Mouse (Mus musculus): ENCODE results near the gene B3galt6. TPM values are rescaled to one million over a fixed set of nuclear protein-coding genes. Genes with fewer than 3 reads are reported as not detected.

B3galt6 gene
- polyA plus RNA-seq, 1 experiment from 2014 or later, result 18.4 TPM

GRCm38 (mm10) chr4:155983788-155984187 lies 8.7 kb downstream of the B3galt6 start:
- H3K4me1 ChIP-seq, result no peaks in the 10 kb centered on the region
- no peaks in the 10 kb centered on the region for H3K9me3 ChIP-seq
- H3K4me2 ChIP-seq, result no peak overlapping the region
- no peak overlapping the region for H3K27ac ChIP-seq
- no peaks in the 10 kb centered on the region for H3K36me3 ChIP-seq
- ATAC-seq (ENCODE audit: insufficient number of reproducible peaks, insufficient read depth, low FRiP score, low TSS enrichment, low read depth), result no peak
- WGBS, result 14% methylated on average over 2 of the region's 2 CpGs
- peak overlapping the region; percentile 41; the same call in 1 of the 2 replicates for H3K9ac ChIP-seq
- H3K27me3 ChIP-seq, result no peaks in the 10 kb centered on the region
- no peak overlapping the region for H3K4me3 ChIP-seq

GRCm38 (mm10) chr4:155981436-155982082 lies 10.9 kb downstream of the B3galt6 start:
- Histone ChIP-seq H3K4me1 (no peaks in the 10 kb centered on the region), H3K9me3 (no peaks in the 10 kb centered on the region), H3K9ac (no peak overlapping the region), H3K4me2 (no peak overlapping the region), H3K36me3 (no peaks in the 10 kb centered on the region), H3K27ac (no peak overlapping the region), H3K4me3 (no peak overlapping the region), H3K27me3 (no peaks in the 10 kb centered on the region)
- WGBS, result 74% methylated on average over 12 of the region's 12 CpGs
- ATAC-seq (ENCODE audit: insufficient number of reproducible peaks, insufficient read depth, low FRiP score, low TSS enrichment, low read depth), result no peak

- H3K4me1 ChIP-seq, result no peaks in the 10 kb centered on the region; the same call in 1 of the 2 replicates
- H3K27me3 ChIP-seq, result no peaks in the 10 kb centered on the region
- H3K4me3 ChIP-seq, result no peak overlapping the region
- no peaks in the 10 kb centered on the region for H3K9me3 ChIP-seq
- no peak overlapping the region for H3K27ac ChIP-seq
- H3K4me2 ChIP-seq, result no peak overlapping the region
- WGBS, result 84% methylated on average over 2 of the region's 2 CpGs
- no peaks in the 10 kb centered on the region for H3K36me3 ChIP-seq
- no peak for ATAC-seq (ENCODE audit: insufficient number of reproducible peaks, insufficient read depth, low FRiP score, low TSS enrichment, low read depth)
- no peak overlapping the region for H3K9ac ChIP-seq
These were observed 19.2 kb downstream of the B3galt6 start for GRCm38 (mm10) chr4:155973239-155973638.

- Histone ChIP-seq H3K36me3 (no peaks in the 10 kb centered on the region), H3K27ac (no peak overlapping the region), H3K9ac (no peak overlapping the region), H3K4me2 (no peak overlapping the region), H3K4me1 (no peaks in the 10 kb centered on the region; the same call in 1 of the 2 replicates), H3K27me3 (no peaks in the 10 kb centered on the region), H3K4me3 (no peak overlapping the region), H3K9me3 (no peaks in the 10 kb centered on the region)
- WGBS, result 37% methylated on average over 6 of the region's 6 CpGs
- ATAC-seq (ENCODE audit: insufficient number of reproducible peaks, insufficient read depth, low FRiP score, low TSS enrichment, low read depth), result no peak
These were observed 19.8 kb downstream of the B3galt6 start for GRCm38 (mm10) chr4:155972651-155973050.

DNA sequence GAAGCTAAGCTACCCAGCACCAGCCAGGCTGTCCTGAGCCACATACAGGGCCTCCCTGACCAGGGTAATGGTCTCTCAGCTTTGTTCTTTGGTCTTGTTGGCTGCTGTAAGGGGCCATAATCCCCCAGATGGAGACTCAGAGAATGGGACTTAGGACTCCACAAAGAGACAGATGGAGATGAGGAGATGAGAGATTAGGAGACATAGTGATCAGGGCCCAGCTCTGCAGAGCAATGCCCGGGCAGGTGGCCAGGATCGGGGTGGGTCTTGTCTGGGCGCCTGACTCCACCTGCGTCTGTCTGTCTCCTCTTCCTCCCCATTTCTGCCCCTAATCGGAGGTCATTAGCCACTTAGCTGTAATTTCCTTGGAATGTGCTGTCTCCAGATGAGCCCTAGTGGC lies 22.2 kb downstream of the B3galt6 start:
- Histone ChIP-seq H3K4me3 (no peak overlapping the region), H3K27me3 (no peaks in the 10 kb centered on the region), H3K36me3 (peaks cover 18% of the 10 kb centered on the region), H3K4me2 (no peak overlapping the region), H3K9me3 (no peaks in the 10 kb centered on the region), H3K27ac (no peak overlapping the region; the same call in 1 of the 2 replicates), H3K4me1 (no peaks in the 10 kb centered on the region; the same call in 1 of the 2 replicates), H3K9ac (no peak overlapping the region)
- ATAC-seq (ENCODE audit: insufficient number of reproducible peaks, insufficient read depth, low FRiP score, low TSS enrichment, low read depth), result no peak
- WGBS, result 60% methylated on average over 5 of the region's 5 CpGs

- Histone ChIP-seq H3K9me3 (no peaks in the 10 kb centered on the region), H3K36me3 (peaks cover 28% of the 10 kb centered on the region), H3K4me3 (no peak overlapping the region), H3K4me1 (no peaks in the 10 kb centered on the region; the same call in 1 of the 2 replicates), H3K27me3 (no peaks in the 10 kb centered on the region), H3K4me2 (no peak overlapping the region), H3K9ac (no peak overlapping the region), H3K27ac (no peak overlapping the region)
- 85% methylated on average over 13 of the region's 13 CpGs for WGBS
- ATAC-seq (ENCODE audit: insufficient number of reproducible peaks, insufficient read depth, low FRiP score, low TSS enrichment, low read depth), result no peak
These were observed 23.3 kb downstream of the B3galt6 start for GRCm38 (mm10) chr4:155969043-155969653.

DNA sequence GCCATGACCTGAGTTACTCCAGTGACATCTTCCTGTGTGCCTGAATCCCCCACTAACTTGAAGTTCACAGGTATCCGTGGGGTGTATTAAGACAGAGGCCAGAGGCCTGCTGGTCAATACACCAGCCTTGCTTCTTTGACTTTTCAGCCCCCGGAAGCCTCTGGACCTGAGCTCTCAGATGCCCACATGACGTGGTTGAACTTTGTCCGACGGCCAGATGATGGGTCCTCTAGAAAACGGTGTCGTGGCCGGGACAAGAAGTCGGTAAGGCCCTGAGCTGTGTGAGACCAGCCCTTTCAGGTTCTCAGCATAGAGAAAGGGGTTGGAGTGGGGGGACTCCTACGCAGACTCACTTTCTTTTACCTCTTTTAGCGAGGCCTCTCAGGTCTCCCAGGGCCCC lies 28.1 kb downstream of the B3galt6 start:
- WGBS, result 92% methylated on average over 11 of the region's 11 CpGs
- Histone ChIP-seq H3K4me3 (no peak overlapping the region), H3K36me3 (peaks cover 36% of the 10 kb centered on the region), H3K27me3 (no peaks in the 10 kb centered on the region), H3K9ac (no peak overlapping the region), H3K4me2 (no peak overlapping the region), H3K27ac (no peak overlapping the region), H3K4me1 (peaks cover 23% of the 10 kb centered on the region), H3K9me3 (no peaks in the 10 kb centered on the region)
- no peak for ATAC-seq (ENCODE audit: insufficient number of reproducible peaks, insufficient read depth, low FRiP score, low TSS enrichment, low read depth)

- 47% methylated on average over 7 of the region's 7 CpGs for WGBS
- no peaks in the 10 kb centered on the region for H3K9me3 ChIP-seq
- peak overlapping the region; percentile 79 for H3K9ac ChIP-seq
- peaks cover 23% of the 10 kb centered on the region for H3K4me1 ChIP-seq
- no peaks in the 10 kb centered on the region for H3K27me3 ChIP-seq
- peak overlapping the region; percentile 93 for H3K4me2 ChIP-seq
- no peak for ATAC-seq (ENCODE audit: insufficient number of reproducible peaks, insufficient read depth, low FRiP score, low TSS enrichment, low read depth)
- H3K4me3 ChIP-seq, result peak overlapping the region; percentile 65
- peaks cover 45% of the 10 kb centered on the region for H3K36me3 ChIP-seq
- no peak overlapping the region for H3K27ac ChIP-seq
These were observed 29.3 kb downstream of the B3galt6 start for GRCm38 (mm10) chr4:155963106-155963505.

DNA sequence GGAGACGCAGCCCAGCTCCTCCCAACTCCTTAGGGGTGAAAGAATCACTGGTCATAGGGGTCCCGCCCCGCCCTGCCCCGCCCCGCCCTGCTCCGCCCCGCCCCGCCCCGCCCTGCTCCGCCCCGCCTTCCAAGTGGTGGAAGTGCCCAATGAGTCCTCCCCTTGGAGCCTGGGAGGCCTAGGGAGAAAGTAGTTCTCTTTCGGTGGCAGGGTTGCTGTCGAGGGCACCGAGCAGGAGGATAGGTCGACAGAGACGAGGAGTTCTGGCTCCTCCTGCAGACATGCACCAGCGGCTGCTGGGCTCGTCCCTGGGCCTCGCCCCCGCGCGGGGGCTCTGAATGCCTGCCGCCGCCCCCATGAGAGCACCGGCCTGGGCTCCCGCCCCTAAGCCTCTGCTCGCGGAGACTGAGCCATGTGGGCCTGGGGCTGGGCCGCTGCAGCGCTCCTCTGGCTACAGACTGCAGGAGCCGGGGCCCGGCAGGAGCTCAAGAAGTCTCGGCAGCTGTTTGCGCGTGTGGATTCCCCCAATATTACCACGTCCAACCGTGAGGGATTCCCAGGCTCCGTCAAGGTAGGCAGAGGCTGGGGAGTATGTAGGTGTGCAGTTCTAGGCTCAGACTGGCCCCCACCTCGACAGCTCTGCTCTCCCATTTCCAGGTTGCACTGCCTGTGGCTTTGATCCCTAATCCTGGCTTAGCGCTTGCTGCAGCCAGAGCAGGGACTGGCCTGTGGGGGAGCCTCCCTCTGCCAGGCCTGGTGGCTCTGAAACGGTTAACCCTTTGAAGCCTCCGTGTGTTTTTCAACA lies 30.1 kb downstream of the B3galt6 start, which contains the start of gene C1qtnf12:
C1qtnf12 (plus strand) TSS at position 152 of the 805 bp plus-strand sequence.
- Histone ChIP-seq H3K4me1 (peaks cover 23% of the 10 kb centered on the region), H3K4me3 (peak within 1 kb of the TSS; percentile 65), H3K4me2 (peak within 1 kb of the TSS; percentile 93), H3K36me3 (peaks cover 52% of the 10 kb centered on the region), H3K27me3 (no peaks in the 10 kb centered on the region), H3K27ac (peak within 1 kb of the TSS; percentile 82), H3K9me3 (no peaks in the 10 kb centered on the region), H3K9ac (peak within 1 kb of the TSS; percentile 79)
- under 1% methylated on average over 42 of the region's 42 CpGs for WGBS
- ATAC-seq (ENCODE audit: insufficient number of reproducible peaks, insufficient read depth, low FRiP score, low TSS enrichment, low read depth), result peak; percentile 59

- Histone ChIP-seq H3K27me3 (no peaks in the 10 kb centered on the region), H3K9ac (no peak overlapping the region), H3K4me3 (no peak overlapping the region), H3K27ac (no peak overlapping the region), H3K36me3 (peaks cover 54% of the 10 kb centered on the region), H3K4me2 (no peak overlapping the region), H3K9me3 (no peaks in the 10 kb centered on the region), H3K4me1 (peaks cover 23% of the 10 kb centered on the region)
- WGBS, result 6% methylated on average over 5 of the region's 5 CpGs
- ATAC-seq (ENCODE audit: insufficient number of reproducible peaks, insufficient read depth, low FRiP score, low TSS enrichment, low read depth), result no peak
These were observed 33.2 kb downstream of the B3galt6 start for GRCm38 (mm10) chr4:155959275-155959674.

- 94% methylated on average over 6 of the region's 6 CpGs for WGBS
- peaks cover 83% of the 10 kb centered on the region for H3K36me3 ChIP-seq
These were observed 37.0 kb downstream of the B3galt6 start for GRCm38 (mm10) chr4:155955491-155955890.

More at GRCm38 (mm10) chr4:155955491-155955890, 37.0 kb downstream of the B3galt6 start:
- H3K4me2 ChIP-seq, result no peak overlapping the region
- H3K27me3 ChIP-seq, result no peaks in the 10 kb centered on the region
- no peak overlapping the region for H3K4me3 ChIP-seq
- no peak for ATAC-seq (ENCODE audit: insufficient number of reproducible peaks, insufficient read depth, low FRiP score, low TSS enrichment, low read depth)
- no peaks in the 10 kb centered on the region for H3K4me1 ChIP-seq
- no peak overlapping the region for H3K9ac ChIP-seq
- H3K27ac ChIP-seq, result no peak overlapping the region
- H3K9me3 ChIP-seq, result no peaks in the 10 kb centered on the region
